Mouse (Mus musculus): ENCODE data around the gene Gucd1.
"Not testable (repeated sequence)": the region's sequence is repeated elsewhere in the genome, so short reads cannot be mapped to it uniquely, and the experiment has no call there.

Gucd1 gene

DNA sequence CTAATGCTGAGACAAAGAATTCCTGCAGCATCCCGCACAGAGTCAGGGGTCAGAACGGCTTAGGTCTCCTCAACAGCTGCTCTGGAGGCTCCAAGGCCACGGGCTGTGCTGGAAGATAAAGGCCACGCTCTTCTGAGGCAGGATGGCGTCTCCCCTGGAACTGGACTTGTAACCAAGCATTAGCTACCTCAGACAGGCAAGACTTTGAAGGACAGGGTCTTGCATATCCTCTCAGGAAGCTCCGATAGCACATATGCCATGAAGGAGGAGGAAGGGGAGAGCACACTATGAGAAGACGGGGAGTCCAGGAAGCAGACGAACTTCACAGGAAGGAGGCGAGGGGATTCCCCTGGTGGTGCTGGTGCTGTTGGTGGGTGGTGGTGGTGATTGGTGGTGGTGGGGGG lies 163.9 kb downstream of the Gucd1 start:
- DNase-seq, result not testable (repeated sequence)

DNA sequence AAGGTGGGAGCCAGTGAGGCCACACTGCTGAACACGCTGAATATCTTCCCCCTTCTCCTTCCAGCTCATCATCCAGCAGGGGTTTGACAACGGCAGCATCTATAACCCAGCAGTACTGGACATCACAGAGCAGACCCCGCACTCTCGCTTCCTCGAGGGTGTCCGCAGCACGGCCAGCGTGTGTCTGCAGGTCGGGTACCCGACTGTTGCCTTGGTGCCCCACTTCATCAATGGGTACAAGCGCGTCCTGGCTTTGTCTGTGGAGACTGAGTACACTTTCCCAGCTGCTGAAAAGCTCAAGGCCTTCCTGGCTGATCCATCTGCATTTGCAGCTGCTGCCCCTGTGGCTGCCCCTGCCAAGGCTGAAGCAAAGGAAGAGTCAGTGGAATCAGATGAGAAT lies 165.2 kb downstream of the Gucd1 start:
- no peak for DNase-seq

DNA sequence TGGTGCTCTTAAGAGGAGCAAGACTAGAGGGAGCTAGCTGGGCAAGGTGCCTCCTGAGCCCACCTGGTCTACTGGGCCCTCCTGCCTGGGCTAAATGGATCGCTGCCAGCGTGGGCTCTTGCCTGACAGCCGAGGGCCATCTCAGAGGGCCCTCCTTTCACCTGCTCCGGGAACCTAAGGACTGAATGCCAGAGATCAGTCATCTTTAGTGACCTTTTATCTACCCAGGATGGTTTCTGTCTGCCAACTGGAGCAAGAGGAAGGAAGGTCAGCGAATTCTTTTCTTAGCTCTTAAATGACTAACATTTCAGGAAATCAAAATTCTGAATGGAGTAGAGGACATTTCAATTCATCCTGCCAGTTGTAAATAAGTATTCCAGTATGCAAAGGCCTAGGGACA lies 167.2 kb downstream of the Gucd1 start:
- DNase-seq, result no peak

DNA sequence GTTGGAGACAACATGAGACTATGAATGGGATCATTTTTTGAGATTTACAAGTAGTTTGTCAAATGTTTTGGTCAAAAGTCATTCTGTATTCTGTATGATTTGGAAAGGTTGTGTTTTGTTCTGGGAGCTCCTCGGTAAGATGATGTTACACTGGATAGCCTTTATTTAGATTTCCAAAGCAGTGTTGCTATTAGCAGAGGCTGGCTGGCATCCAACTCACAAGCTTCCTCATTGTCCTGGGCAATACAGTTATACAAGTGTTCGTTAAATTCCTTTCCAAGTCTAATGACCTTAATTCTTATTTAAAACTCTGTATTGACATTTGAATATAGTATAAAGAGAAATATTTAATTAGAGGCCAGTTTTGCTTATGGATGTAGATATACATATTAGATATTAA lies 172.5 kb downstream of the Gucd1 start:
- no peak for DNase-seq

DNA sequence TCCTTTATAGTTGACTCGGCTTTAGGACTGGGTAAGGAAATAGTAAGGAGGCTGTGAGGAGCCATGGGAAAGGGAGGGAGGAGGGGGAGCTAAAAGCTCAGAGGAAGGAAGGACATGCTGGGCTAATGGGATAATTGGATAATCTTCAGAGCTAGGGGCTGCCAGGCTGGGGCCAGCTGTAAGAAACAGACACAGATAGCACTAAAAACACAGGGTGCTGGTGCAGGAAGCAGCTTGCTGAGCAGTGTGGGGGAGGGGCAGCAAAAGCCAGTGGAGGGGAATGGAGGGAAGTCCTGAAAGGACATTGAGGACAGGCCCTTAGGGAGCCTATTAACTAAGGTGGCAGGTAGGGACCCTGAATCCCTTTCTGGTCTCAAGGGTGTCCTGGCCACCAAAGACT lies 173.2 kb downstream of the Gucd1 start:
- not testable (repeated sequence) for DNase-seq

DNA sequence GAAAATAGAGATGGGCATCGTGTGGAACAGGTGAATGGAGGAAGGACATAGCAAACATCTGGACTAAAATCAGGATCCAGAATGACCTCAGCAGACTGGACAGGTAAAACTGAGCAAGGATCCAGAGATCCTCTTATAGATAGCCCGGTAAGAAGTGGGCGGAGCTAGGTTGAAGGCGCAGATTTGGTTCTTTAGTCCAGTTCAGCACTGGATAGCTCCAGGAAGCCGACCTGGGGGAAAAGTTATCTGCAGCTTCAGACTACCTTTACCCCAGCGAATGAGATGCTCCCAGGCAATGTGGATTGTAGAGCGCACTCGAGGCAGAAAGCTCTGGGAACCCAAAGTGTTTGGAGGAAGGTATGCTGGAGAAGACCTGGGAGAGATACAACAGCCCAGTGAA lies 175.8 kb downstream of the Gucd1 start:
- no peak for DNase-seq

DNA sequence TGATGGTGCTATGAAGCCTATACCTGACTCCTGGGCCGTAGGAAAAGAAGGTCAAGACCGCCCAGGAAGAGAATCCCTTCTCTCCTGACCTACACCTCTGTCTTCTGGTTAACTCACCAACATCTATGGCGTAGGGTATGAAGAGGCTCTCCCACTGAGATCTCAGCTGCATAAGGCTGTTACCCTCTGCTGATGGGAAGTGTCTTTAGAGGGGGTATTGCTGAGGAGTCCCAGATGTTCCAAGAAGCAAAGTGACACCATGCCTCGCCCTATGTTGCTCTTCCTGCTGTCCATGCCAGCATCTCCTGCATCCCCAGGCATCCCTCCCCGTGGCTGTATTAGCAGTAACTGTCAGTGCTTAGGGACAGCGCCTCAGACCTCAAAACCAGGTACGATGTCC lies 178.4 kb downstream of the Gucd1 start:
- no peak for DNase-seq

DNA sequence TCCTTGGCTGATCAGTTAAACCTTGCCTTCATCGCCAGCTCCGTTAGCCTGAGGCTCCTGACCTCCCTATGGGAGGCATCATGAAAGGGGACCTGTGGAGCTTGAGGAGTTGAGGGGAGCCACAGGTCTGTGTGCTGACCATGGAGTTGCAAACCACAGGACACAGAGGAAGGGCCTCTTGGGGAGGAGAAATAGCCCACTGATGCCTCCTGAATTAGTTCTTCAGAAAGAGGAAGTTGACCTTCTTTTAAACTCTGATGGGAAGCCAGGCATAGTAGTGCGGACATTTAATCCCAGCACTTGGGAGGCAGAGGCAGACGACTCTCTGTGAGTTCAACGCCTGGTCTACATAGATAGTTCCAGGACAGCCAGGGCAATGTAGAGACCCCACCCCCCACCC lies 178.9 kb downstream of the Gucd1 start:
- no peak for DNase-seq

DNA sequence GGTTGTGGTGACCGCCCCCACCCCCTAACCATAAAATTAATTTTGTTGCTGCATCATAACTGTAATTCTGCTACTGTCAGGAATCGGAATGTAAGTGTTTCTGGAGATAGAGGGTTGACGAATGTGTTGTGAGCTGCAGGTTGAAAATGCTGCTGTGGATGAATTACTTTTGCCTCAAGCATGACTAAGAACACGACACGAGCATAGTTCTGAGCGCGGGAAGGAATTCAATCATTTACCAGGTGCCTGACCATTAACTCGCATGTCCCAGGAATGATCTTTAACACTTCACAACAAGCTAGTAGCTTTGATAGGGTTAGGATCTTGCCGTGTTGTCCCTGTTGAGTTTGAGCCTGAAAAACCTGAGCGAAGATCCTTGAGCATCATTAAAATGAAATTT lies 180.5 kb downstream of the Gucd1 start:
- no peak for DNase-seq

DNA sequence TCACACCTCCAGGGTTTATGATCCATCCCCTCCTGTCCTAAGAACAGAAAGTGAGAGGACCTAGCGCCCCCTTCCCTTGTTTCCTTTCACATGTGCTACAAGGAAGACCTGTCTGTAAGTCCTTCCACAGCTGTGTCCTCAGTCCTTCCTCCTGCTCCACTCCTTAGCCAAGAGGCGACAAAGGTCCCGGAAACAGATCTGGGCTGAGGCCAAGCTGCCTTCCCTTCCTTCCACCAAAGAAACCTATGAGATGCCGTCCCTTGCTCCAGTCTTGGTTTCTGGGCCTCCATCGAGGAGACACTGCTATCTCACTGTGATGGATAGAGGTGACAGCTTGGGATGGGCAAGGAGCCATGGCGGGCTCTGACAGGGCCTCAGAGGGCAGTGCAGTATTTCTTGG lies 182.7 kb downstream of the Gucd1 start:
- no peak for DNase-seq

DNA sequence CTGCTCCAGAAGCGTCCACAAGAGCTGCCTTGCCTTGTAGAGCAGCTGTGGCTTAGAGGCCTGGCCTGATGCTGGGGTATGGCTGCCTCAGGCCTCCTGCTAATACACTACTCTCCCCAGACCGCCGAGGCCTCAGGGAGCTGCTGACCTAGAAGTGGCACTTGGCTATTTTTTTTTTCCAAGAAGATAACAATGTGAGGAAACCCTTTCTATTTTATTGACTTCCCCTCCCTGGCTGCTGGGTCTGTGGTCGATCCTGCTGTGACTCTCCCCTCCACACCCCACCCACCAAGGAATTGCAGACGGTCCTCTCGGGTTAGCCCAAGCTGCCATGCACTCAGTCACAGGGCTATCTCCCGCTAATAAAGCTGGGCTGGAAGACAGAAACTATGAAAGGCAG lies 183.6 kb downstream of the Gucd1 start:
- DNase-seq, result no peak

DNA sequence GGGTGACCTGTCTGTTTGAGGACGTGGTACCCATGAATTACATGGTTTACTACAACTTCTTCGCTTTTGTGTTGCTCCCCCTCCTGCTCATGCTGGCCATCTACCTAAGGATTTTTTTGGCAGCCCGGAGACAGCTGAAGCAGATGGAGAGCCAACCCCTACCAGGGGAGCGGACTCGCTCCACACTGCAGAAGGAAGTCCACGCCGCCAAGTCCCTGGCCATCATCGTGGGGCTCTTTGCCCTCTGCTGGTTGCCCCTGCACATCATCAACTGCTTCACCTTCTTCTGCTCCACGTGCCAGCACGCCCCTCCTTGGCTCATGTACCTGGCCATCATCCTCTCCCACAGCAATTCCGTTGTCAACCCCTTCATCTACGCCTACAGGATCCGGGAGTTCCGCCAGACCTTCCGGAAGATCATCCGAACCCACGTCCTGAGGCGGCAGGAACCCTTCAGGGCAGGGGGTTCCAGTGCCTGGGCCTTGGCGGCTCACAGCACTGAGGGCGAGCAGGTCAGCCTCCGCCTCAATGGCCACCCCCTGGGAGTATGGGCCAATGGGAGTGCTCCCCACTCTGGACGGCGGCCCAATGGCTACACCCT lies 184.5 kb downstream of the Gucd1 start:
- DNase-seq, result peak in 1 of 2 experiments; percentile 32

DNA sequence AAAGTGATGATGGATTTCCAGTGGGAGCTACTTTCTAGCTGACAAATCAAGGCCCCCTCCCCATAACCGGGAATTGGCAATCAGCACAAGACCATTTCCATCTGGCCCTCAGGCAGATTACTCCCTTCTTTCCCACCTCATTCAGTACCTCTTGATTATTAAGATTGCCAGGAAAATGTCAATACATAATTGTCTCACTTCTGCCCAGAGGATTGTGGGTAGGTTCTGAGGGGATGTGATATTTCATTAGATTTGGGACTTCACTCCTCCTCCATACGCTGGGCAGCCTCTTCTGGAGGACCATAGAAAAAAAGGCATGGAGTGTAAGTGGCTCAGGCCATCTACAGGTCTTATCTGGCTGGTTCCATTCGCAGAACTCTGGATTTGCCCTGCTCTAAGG lies 185.5 kb downstream of the Gucd1 start:
- DNase-seq, result no peak

DNA sequence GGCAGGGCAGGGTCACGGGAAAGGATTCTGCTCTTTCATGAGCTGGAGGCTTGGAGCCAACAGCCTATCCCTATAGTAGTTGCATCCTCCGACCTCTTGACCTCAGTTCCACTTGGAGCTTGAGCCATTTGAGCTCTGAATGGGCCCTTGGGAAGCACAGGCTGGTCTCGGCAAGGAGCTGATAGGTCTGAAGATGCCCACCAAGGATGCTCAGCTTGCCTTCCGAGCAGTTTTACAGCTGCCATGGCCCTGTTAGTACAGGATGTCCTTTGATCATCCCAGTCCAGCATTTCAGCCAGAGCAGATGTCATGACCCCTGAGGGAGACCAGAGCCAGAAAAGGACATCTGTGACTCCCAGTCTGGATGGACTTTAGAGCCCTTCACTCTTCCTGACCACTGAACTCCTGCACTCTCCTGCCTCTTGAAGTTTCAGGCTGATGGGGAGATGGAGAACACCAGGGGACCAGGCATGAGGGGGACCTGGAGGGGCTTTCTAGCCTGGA lies 189.5 kb downstream of the Gucd1 start:
- no peak for DNase-seq

DNA sequence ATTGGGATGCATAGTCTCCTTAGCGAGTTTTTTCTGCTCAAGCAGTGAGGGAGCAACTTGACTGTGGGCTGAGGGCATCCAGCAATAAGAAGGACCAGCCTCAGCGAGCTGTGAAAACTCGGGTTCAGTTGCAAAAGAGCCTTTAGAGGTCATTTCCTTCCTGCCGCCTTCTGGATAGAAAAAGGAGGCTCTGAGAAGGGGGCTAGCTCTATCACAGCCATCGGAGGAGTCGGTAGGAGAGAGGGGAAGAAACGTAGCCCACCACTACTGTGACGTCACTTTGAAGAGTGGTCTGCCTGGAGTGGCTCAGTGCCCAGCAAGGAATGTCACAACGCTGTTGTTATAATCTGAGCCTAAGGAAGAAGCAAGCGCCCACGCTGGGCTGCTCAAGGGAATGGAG lies 190.7 kb downstream of the Gucd1 start:
- no peak for DNase-seq

DNA sequence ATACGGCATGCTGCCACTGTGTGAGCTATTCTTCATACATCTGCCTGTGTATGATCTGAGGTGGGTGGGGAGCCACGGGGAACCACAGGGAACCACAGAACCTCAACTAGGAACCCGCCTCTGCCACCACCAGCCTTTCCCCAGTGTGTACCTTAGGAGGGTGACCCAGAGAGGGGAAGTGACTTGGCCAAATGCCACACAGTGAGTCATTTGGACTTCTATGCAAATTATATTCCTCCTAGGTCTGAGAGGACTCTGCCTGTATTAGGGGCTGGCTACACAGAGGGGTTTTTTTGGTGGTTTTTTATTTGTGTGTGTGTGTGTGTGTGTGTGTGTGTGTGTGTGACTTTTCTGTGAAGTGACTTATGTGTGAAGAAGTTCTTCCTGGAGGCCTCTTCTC lies 191.2 kb downstream of the Gucd1 start:
- no peak for DNase-seq

DNA sequence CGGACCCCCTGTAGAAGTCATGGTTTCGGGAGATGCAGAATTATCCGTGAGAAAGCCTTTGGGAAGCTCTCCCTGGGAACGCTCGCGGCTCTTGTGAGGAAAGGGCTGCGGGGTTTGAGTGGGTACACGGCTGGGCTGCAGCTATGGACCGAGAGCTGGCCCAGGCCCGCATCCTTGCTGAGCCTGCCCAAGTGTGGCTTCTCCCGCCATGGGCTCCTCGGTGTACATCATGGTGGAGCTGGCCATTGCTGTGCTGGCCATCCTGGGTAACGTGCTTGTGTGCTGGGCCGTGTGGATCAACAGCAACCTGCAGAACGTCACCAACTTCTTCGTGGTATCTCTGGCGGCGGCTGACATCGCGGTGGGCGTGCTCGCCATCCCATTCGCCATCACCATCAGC lies 192.0 kb downstream of the Gucd1 start:
- DNase-seq, result no peak

DNA sequence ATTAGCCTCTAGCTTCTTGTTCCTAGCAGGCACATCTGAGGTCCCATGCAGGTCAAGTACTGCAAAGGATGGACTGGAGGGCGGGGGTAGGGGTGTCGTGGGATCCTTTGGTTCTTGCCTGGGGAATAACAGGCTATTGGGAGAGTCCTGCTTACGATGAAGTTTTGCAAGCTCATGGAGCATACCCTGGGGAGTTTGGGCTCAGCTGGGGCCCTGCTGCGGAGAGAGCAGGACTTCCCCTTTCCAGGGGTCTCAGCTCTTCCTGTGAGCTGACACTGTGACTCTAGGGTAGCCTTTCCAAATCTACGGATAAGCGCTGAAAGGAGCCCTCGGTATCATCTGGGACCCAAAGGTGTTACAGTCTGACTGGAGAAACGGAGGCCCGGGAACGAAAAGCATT lies 193.4 kb downstream of the Gucd1 start:
- DNase-seq, result no peak

DNA sequence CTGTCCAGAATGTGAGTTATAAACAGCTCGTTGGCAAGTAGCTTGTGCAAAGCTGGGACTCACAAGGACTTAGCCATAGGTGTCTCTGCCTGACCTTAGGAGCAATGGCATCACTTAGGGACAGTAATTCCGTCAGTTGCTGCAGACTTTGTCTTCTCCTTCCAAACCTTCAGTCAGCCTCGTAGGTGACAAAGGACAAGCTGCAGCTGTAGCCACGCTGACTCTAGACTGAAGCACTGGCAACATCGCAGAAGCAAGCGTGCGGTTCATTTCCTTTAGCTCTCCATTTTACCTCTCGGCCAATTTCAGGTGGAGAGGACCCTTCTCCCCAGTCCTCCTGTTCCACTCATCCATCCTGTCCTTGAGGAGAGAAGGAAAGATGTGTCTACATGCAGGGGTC lies 193.8 kb downstream of the Gucd1 start:
- DNase-seq, result no peak

DNA sequence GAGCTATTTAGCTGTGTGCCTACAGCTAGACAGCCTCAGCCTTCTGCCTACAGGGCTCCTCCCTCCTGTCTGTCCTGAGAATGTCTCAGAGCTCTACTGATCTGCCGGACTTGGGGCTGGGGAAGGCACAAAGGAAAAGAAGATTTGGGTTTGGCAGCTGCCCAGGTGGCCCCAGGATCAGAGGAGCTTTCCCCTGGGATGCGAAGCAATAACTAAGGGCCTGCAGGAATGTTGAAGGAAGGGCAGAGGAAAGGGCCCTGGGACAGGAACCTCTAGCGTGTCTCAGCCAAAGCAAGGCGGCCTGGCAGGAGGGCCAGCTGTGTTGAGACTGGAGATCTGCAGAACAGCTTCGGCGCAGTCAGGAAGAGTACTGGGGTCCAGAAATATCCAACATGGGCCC lies 194.8 kb downstream of the Gucd1 start:
- no peak for DNase-seq

DNA sequence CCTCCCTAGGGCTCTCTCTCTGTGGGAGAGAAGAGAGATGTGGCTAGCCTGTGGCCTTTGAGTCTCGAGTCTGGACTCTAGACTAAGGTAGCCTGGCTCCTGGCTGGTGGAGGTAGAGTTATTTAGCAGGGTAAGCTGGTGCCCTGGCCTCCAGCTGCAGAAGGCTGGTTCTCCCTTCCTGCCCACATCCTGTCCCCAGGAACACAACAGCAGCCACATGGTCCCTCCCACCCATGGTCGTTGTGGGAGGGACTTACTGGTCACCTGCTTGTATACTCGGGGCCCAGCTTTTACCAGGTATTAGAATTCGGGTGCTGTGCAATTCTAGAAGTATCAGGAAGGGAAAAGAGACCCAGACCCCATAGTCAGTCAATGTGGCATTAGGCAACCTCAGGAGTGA lies 197.5 kb downstream of the Gucd1 start:
- no peak for DNase-seq

DNA sequence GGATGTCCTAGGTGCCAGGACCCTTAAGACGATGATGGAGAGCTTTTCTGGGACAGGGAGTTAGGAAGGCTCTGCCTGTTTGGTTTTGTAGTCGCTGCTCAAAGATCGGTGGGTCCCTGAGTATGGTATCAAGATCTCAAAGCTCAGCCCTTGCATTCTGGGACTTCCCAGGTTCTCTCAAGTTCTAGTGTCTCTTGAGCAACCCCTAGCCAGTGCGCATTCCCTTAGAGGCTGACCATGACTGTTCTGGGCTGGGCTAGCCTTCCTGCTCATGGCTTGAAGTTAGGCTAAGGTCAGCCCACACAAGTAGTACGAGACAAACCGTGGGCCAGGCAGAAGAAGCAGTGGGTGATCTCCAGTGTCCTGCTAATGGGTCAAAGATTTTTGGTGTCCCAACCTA lies 199.6 kb downstream of the Gucd1 start:
- no peak for DNase-seq

DNA sequence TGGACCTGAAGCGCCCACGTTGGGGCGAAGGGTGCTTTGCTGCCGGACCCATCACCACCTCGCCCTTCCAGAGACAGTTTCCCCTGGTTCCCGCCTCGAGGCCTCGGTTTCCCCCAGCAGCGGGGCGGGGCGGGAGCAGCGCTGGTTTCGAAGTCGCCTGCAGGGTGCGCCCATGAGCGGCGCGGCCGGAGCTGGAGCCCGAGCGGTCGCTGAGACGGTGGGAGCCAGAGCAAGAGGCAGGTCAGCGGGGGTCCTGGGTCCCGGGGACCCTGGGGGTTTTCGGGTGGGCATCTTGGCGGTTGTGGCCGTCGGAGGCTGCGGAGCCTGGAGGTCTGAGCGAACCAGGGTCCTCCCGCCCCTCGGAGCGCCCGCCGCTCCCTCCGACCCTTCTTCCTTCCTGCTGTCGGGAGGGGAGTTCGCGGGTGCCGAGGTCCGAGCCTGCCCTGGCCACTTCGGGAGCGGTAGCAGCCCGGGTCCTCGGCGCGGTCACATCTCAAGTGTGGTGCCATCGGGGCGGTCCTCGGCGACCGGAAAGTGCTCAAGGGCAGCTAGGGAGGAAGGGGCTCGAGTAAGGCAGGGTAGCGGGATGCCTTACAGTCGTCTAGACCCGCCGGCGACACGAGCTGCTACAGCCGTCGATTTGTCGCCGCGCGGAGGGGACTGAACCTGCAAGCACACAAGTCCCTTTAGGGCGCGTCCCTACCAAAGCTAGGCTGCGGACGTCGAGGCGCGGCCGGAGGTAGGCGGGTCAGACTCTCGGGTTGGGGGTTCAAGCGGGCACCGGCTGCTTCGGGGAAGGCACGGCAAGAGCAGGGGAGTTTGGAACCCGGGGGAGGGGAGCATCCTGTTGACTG lies 200.6 kb downstream of the Gucd1 start:
- DNase-seq, result peak; percentile 81

DNA sequence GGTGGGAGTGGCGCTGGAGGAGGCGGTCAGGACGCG lies 201.1 kb downstream of the Gucd1 start, which contains the start of gene Adora2a:
Gene Adora2a, plus strand, starts transcription at position 6 of the 36 bp plus-strand sequence.
- no peak for DNase-seq

DNA sequence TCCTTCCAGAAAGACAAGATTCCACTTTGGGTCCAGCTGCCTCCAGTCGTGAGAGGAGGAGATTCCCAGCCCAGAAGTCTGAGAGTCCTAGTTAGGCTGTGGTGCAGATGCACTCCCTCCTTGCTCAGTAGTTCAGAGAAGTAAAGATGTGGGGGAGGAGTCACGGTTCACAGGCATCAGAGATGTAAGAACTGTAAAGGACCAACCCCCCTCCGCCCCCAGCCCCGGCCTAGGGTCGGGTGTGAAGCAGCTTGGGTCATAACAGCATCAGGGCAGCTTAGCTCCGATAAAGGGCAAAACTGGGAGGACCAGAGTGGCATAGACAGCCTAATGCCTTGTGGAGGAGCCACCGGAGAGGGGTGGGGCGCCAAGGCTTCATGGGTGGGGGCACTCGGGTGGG lies 201.3 kb downstream of the Gucd1 start:
- peak in 1 of 2 experiments; percentile 21 for DNase-seq

Measured in cerebellum, postnatal 10 days (tissue).